Mouse (Mus musculus): ENCODE measurements around the gene Zfp352. TPM values are rescaled to one million over a fixed set of nuclear protein-coding genes. Genes with fewer than 3 reads are reported as not detected.
"Not testable (repeated sequence)": the region's sequence is repeated elsewhere in the genome, so short reads cannot be mapped to it uniquely, and the experiment has no call there.

The Zfp352 gene
- total RNA-seq (2021): not detected

DNA sequence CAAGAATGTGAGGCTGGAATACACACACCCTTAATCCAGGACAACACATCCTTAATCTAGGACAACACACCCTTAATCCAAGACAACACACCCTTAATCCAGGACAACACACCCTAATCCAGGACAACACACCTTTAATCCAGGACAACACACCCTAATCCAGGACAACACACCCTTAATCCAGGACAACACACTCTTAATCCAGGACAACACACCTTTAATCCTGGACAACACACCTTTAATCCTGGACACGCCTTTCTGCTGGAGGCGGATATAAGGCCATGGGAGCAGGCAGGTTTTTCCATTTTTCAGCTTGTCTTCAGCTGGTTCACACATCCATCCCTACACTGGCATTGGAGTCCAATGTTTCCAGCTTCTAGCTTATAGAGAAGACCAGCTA, at the start of gene Zfp352:
Gene Zfp352 (plus strand): TSS at position 301 of the 400 bp plus-strand sequence.
- DNase-seq: no peak

- DNase-seq: peak in 1 of 2 experiments; percentile 1
Measured at GRCm38 (mm10) chr4:90170890-90171483, 47.6 kb upstream of the Zfp352 start.

DNA sequence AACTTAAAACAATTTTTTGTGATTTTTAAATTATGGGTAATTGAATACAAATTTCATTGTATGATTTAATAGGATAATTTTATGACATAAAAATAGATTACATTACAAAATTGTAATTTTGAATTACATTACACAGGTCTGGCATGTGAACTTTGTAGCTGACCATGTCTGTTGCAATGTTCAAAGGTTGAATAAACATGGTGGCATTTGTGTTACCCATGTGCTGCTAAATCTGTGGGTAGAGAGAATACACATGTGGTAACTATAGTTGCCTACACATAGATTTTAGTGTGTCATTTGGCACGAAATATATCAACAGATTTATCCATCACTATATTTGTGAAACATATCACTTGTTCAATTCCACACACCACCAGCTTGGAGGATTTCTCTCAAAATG, 44.6 kb upstream of the Zfp352 start:
- DNase-seq: no peak

GRCm38 (mm10) chr4:90203421-90203820, 15.2 kb upstream of the Zfp352 start:
- DNase-seq: no peak

DNA sequence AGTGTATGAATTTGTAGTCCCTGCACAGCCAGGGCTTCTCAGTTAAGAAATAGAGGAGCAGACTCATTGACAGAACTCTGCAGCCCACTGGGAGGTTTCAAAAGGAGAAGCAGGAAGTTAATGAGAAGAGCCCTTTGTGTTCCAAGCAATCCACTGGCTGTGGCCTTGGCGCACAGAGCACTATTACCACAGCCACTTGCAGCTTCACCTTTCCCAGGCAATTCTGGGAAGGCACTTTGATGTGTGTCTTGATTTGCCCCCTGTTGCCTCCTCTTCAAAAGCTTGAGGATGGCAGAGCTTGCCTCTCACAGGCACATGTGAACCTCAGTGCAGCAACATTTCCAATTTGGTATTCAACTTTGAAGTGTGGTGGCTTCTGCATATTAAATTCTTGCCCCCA, 7.1 kb upstream of the Zfp352 start:
- DNase-seq: no peak

GRCm38 (mm10) chr4:90212076-90212475, 6.5 kb upstream of the Zfp352 start:
- no peak for DNase-seq

DNA sequence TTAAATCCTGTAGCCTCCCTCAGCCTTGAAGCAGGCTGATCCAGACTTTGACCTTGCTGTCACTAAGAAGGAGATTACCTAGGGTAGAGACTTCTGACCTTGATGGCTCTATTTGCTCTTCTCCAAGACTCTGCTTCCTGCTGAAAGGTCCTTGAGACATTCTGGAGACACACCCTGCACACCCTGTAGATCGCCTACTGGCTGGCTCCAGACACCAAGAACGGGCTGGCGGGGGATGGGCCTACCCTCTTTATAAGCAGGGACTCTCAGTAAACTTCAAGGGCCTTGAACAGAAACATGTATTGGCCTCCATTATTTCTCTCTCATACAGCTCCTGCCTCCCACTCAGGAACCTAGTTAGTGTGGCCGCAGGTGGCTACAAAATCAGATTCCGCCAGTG, 17.0 kb downstream of the Zfp352 start:
- DNase-seq: not testable (repeated sequence)

GRCm38 (mm10) chr4:90269781-90270180, 51.2 kb downstream of the Zfp352 start:
- no peak for DNase-seq

Measured in layer of hippocampus, postnatal 36 days (tissue).